Mouse (Mus musculus) WW6 (cell line): Measurements from ENCODE around the gene Brd4.
"Not testable (repeated sequence)": the region's sequence is repeated elsewhere in the genome, so short reads cannot be mapped to it uniquely, and the experiment has no call there.

Source experiments
- DNase-seq: peaks from one replicate; pipeline ENCODE4 v3.0.0-alpha.2; 2013; ENCODE audit warnings: low read depth, low spot score

The Brd4 gene

GRCm38 (mm10) chr17:32235534-32236191 lies 48.9 kb downstream of the Brd4 start:
- DNase-seq: no peak

DNA sequence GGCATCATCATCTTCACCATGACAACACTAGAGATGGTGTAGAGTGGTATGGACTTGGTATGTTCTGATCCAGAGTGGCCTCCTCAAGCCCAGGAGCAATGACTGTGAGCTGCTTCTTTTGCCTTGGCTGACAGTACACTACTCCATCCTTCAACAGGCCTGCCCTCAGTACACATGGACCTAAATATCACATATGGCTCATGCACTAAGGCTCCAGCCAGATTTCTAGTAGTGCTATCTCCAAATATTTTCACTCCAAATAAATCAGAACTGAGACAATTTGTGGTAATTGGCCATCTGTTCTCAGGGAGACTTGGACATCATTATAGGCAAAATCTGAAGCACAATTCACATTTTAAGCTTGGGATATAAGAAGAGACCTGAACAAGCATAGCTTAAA lies 51.3 kb downstream of the Brd4 start:
- no peak for DNase-seq

GRCm38 (mm10) chr17:32229256-32229655 lies 55.3 kb downstream of the Brd4 start:
- DNase-seq: no peak

DNA sequence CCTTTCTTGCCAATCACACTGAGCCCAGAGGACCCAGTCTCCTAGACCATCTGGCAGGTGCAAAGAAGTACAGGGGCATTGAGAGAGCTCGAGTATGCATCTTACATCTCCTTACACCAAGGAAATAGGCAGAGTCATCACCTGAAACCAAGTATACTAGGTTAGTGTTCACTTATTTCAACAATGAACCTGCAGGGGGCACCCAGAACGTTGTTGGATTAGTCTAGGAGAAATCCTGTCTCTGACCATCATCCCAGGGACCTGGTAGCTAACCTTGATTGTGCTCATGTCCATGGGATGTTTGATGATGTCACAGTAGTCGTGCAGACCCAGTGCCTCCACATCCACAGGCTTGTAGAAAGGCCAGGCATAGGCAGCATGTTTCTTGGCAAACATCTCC lies 63.6 kb downstream of the Brd4 start:
- DNase-seq: no peak

GRCm38 (mm10) chr17:32215587-32215986 lies 68.9 kb downstream of the Brd4 start:
- not testable (repeated sequence) for DNase-seq

- DNase-seq: not testable (repeated sequence)
Observed at GRCm38 (mm10) chr17:32211554-32211953, 73.0 kb downstream of the Brd4 start.

- no peak for DNase-seq
Observed at GRCm38 (mm10) chr17:32209752-32210151, 74.8 kb downstream of the Brd4 start.

GRCm38 (mm10) chr17:32209144-32209543 lies 75.4 kb downstream of the Brd4 start:
- no peak for DNase-seq

DNA sequence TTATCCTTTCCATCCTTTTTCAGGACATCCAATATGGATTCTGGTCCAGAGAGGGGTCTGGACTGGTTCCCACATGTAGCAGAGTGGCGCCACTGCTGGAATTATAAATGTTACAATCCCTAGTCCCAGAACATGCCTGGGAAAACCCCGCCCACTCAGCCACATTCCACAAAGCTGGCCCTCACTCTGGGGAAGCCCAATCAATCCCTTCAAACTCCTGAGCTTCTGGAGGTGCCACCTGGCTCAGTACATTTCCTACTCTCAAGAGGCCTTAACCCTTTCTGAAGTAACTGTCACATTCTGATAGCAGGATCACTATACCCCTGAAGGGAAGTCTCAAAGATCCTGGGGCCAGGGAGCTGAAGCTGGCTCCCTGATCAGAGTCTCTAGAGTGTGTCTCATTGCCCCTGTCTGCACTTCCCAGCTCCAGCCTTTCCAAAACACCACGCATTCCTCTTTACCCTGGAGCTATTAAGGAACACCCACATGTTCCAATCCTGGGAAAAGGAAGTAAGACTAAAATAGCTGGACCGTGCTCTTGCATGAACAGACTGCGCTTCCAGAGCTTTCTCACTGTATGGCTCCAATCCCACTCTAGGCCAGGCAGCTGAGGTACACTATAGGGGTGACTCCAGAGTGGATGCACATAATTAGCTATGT lies 76.8 kb downstream of the Brd4 start:
- DNase-seq: no peak

DNA sequence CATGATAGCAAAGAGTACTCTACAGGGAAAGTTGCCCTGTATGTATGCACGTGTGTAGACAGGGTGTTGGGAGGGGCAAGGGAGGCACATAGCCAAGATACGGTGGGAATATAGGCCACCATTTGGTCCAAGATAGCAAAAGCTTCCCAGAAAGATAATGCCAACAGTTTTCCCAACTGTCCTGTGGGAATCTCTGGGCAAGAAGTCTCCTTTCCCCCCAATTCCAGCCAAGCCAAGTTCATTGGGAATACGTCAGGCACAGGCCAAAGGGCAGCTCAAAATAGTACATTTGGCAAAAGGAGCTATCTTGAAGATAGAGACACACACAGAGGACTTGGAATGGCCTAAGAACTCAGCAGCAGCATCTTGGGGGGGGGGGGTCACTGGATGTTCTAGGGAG lies 79.2 kb downstream of the Brd4 start:
- DNase-seq: no peak

DNA sequence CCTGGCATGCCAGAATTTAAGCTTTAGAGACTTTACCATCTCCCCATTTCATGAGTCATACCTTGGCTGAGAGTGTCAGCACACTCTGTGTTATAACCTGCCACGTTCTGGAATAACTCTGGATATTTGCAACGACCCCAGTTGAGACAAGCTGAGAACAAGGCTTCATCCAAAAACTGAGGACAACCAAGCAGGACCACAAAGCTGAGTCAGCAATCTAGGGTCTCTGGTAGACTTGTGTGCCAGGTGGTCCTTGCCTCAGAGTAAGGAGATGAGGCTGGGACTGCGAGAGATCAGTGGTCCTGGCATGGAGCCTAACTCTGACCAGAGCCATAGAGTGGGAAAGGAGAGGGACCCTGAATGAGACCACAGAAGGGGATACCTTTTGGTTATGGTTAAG lies 81.5 kb downstream of the Brd4 start:
- no peak for DNase-seq

- no peak for DNase-seq
Observed at GRCm38 (mm10) chr17:32201086-32201485, 83.4 kb downstream of the Brd4 start.

- no peak for DNase-seq
Observed at GRCm38 (mm10) chr17:32199796-32200195, 84.7 kb downstream of the Brd4 start.

GRCm38 (mm10) chr17:32197156-32197555 lies 87.4 kb downstream of the Brd4 start:
- no peak for DNase-seq

- DNase-seq: no peak
Observed at GRCm38 (mm10) chr17:32195725-32196124, 88.8 kb downstream of the Brd4 start.

DNA sequence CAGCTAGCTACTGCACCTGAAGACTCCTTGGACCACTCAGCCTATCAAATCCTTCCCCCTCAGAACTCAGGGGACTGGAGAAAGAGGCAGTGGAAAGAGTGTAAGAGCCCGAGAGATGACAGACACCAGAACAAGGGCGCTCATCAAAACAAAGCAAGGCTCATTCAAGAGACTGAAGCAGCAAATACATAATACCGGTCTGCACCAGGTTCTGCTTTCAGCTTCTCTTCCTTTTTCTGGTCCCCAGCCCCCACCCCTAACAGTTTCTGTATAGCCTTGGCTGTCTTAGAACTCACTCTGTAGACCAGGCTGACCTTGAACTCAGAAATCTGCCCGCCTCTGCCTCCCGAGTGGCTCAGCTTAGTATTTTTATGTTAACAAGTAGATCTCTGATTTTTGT lies 91.5 kb downstream of the Brd4 start:
- no peak for DNase-seq

DNA sequence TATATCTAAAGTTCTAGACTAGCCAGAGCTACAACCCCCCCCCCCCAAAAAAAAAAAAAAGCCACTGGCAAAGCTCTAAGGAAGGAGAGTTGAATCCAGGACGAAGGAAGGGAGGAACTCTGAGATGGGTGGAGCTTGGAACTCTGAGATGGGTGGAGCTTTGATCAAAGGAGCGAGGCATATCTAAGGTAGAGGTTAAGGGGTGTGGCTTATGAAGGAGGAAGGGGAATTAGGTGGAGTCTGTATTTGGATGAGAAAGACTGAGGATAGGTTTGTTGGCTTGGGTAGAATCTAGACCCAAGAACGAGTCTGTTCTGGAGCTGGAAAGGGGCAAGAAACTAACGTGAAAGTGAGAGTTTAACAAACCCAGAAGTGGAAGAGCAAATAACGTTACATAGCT lies 94.7 kb downstream of the Brd4 start:
- DNase-seq: peak; percentile 65

DNA sequence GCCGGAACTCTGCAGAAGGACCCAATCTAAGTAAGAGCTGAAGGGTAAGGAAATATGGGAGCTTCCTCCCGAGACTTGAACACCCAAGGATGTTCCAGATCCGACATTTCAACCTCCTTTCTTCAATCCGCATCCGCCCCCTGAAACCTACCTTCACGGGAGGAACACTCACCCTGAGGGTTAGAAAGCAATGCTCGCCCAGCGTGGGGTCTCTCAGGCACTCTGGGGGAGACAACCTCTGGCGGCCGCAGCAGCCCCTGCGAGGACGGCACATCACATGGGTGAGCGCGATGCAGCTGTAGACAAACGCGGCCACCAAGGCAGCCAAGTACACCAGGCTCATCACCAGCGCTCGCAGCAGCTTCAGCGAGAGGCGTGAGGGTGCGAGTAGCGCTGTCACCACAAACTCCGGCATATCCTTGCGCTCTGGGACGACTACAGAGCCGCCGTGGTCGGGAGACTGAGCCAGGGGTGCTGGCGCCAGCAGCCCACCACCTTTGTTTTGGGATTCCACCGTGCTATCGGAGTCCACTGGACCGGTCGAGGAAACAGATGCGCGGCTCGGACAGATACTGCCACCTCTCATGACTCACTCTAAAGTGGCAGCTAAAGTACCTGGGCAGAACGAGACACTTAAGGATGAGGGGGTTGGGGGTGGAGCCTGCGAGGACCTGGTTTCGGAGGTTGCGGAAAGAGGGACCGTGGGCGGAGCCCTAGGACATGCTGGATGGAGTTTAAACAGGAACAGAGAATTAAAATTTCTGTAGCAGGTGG lies 95.5 kb downstream of the Brd4 start, which contains the start of gene Ephx3:
Gene Ephx3, minus strand, starts transcription at position 687 of the 774 bp plus-strand sequence.
- DNase-seq: no peak

DNA sequence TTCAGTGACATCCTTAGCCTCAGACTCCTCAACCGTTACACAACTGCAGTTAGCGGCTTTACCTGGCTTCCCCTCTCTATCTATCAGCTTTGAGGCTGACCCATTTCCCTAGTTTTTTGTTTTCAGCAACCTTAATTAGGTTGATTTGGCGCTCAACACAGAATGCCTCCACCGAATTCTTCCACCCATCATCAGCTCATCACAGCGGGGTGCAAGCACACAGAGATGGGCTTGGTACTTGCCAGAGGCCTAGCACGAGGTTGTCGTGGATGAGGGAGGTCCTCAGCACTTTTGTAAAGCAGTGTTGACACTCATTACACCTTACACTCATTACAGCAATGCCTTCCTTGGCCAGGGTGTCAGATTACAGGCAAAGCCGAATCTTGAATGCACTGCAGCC lies 101.5 kb downstream of the Brd4 start:
- DNase-seq: no peak

DNA sequence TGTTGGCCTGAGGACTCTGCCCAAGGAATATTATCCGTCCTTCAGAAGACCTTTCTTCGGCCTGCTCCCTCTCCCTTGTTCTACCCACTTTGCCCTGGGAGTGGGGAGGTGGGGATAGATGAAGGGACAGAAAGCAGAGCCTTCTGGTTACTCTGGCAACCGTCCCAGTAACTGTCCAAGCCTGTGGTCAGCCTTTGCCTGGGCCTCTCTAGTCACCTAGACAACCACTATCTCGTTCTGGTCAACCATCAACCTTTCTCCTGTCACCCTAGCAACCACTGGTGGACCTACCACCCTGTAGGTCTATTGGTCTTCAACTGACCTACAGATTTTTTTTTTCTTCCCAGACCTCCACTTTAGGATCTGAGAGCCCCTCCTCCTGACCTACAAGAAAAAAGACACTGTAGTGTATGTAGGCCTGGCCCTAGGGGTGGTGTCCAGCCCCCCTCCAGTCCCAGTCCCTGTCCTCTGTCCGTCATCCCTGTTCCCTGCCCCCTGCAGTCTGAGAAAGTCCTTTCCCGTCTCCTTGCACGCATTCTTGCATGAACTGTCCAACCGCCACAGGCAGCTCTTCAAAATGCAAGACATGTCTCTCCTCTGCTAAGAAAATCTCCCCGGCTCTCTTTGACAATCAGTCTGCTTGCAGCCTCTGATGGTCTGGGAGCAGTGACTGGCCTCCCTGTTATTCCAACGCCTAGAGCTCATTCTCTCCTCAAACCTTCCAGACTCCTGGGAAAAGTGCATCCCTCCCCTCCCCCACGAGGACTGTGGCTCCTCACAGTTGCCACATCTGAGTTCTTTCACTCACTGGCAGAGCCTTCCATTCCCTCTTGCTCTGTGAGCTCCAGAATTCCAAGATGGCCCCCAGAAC lies 104.7 kb downstream of the Brd4 start:
- DNase-seq: no peak

DNA sequence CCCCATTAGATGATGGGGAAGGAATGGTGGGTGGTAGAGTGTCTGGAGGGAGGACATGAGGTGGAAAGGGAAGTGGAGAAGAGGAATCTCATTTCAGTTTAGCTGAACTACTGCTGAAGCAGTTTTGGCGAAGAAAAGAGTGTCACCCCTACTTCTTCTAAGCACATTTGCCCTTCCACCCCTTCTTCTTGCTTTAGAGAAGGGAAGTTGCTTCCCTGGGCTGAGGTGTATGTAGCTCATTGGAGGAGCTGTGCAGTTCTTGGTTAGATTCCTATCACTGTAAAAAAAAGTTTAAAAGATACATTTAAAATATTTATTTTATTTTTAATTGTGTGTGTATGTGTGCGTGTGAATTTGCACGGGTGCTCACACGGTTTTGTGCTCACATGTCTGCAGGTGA lies 107.6 kb downstream of the Brd4 start:
- no peak for DNase-seq

GRCm38 (mm10) chr17:32173166-32173565 lies 111.4 kb downstream of the Brd4 start:
- no peak for DNase-seq
